Mouse (Mus musculus) CH12.LX (cell line): Measurements from ENCODE around the gene Thoc5. TPM values are rescaled to one million over a fixed set of nuclear protein-coding genes. Genes with fewer than 3 reads are reported as not detected.
A peak's percentile ranks its signal among the peaks of the same experiment; 100 is the strongest.

ENCODE experiments used
- DNase-seq: peaks from one replicate; pipeline ENCODE4 v3.0.0-alpha.2; 2013; ENCODE audit errors: extremely low read depth
- H3K27ac ChIP-seq: 2 replicates; pipeline ENCODE4 v1.5.1; 2012; ENCODE audit warnings: low read depth, mild to moderate bottlenecking, control low read depth, moderate library complexity; ENCODE audit not compliant: insufficient read depth
- H3K27me3 ChIP-seq: replicated peaks from 2 replicates; pipeline ENCODE3; 2012; ENCODE audit warnings: inconsistent platforms
- H3K36me3 ChIP-seq, 2 experiments: replicated peaks in 1 of 2; 2 replicates each; pipeline versions ENCODE3 to v1.6.1; 2012; ENCODE audit warnings: inconsistent platforms in 1 of 2, low read length in 1 of 2, mild to moderate bottlenecking in 1 of 2, mixed read lengths in 1 of 2, moderate library complexity in 1 of 2; ENCODE audit not compliant: control insufficient read depth in 1 of 2, insufficient read depth in 1 of 2
- H3K4me1 ChIP-seq, 2 experiments: 2 replicates each; pipeline ENCODE4 v1.6.1; 2012; ENCODE audit warnings: inconsistent platforms in 1 of 2, moderate library complexity in 1 of 2; ENCODE audit not compliant: insufficient read depth in 2 of 2, control insufficient read depth in 1 of 2
- H3K4me2 ChIP-seq: 2 replicates; pipeline ENCODE4 v1.6.1; 2012; ENCODE audit warnings: low read depth, mild to moderate bottlenecking, control low read depth; ENCODE audit not compliant: poor library complexity, insufficient read depth, severe bottlenecking
- H3K4me3 ChIP-seq, 3 experiments: fragments of 150-350 bp in 1 of 3; sonication (generic) in 1 of 3; replicated peaks in 1 of 3; 2 replicates each; pipeline versions ENCODE3 to v1.5.1; 2011 to 2012; ENCODE audit warnings: low read depth in 2 of 3, low read length in 2 of 3, mild to moderate bottlenecking in 2 of 3, moderate library complexity in 2 of 3, control low read depth in 1 of 3, improper control_type of control experiment in 1 of 3, inconsistent platforms in 1 of 3, mixed read lengths in 1 of 3; ENCODE audit not compliant: poor library complexity in 1 of 3
- H3K79me2 ChIP-seq: replicated peaks from 2 replicates; pipeline ENCODE4 v1.6.1; 2012; ENCODE audit warnings: mild to moderate bottlenecking, moderate library complexity; ENCODE audit not compliant: control insufficient read depth, poor library complexity, insufficient read depth, severe bottlenecking; ENCODE audit errors: extremely low read depth
- H3K9ac ChIP-seq: 2 replicates; pipeline ENCODE4 v1.6.1; 2012; ENCODE audit warnings: low read depth, mild to moderate bottlenecking, control low read depth, moderate library complexity; ENCODE audit not compliant: insufficient read depth
- H3K9me3 ChIP-seq: replicated peaks from 2 replicates; pipeline ENCODE3; 2012; ENCODE audit warnings: low read length, inconsistent platforms, mixed read lengths
- BHLHE40 ChIP-seq: IDR thresholded peaks from 2 replicates; pipeline ENCODE4 v1.6.1; 2011; ENCODE audit warnings: mild to moderate bottlenecking, low read depth, low read length, improper control_type of control experiment
- CHD2 ChIP-seq: IDR thresholded peaks from 2 replicates; pipeline ENCODE4 v1.6.1; 2011; ENCODE audit warnings: low read length, improper control_type of control experiment
- CTCF ChIP-seq, 2 experiments: IDR thresholded peaks in 1 of 2; conservative IDR thresholded peaks in 1 of 2; 2 replicates each; pipeline ENCODE4 v1.5.1; 2011 to 2012; ENCODE audit warnings: low read depth in 2 of 2, low read length in 2 of 2, improper control_type of control experiment in 1 of 2, inconsistent platforms in 1 of 2, mild to moderate bottlenecking in 1 of 2, moderate library complexity in 1 of 2
- E2F4 ChIP-seq: IDR thresholded peaks from 2 replicates; pipeline ENCODE4 v1.6.1; 2011; ENCODE audit warnings: low read depth, low read length, improper control_type of control experiment; ENCODE audit not compliant: insufficient replicate concordance
- ELF1 ChIP-seq: IDR thresholded peaks from 2 replicates; pipeline ENCODE4 v1.6.1; 2014; ENCODE audit warnings: low read depth, mild to moderate bottlenecking, inconsistent platforms, low read length, improper control_type of control experiment
- ETS1 ChIP-seq: conservative IDR thresholded peaks from 2 replicates; pipeline ENCODE4 v1.6.1; 2012; ENCODE audit warnings: low read depth, mild to moderate bottlenecking, inconsistent platforms, low read length, improper control_type of control experiment, moderate library complexity
- GABPA ChIP-seq: IDR thresholded peaks from 2 replicates; pipeline ENCODE4 v1.6.1; 2012; ENCODE audit warnings: low read depth, low read length, improper control_type of control experiment, inconsistent platforms; ENCODE audit not compliant: insufficient replicate concordance
- HCFC1 ChIP-seq: IDR thresholded peaks from 2 replicates; pipeline ENCODE4 v1.6.1; 2012; ENCODE audit warnings: low read depth, mild to moderate bottlenecking, inconsistent platforms, low read length, improper control_type of control experiment
- IRF4 ChIP-seq: IDR thresholded peaks from 2 replicates; pipeline ENCODE4 v1.6.1; 2014; ENCODE audit warnings: low read depth, mild to moderate bottlenecking, inconsistent platforms, low read length, improper control_type of control experiment
- JUND ChIP-seq: conservative IDR thresholded peaks from 2 replicates; pipeline ENCODE4 v1.6.1; 2011; ENCODE audit warnings: low read depth, low read length, improper control_type of control experiment
- KAT2A ChIP-seq: IDR thresholded peaks from 2 replicates; pipeline ENCODE4 v1.6.1; 2012; ENCODE audit warnings: low read length, improper control_type of control experiment, inconsistent platforms; ENCODE audit not compliant: insufficient replicate concordance
- MAFK ChIP-seq: IDR thresholded peaks from 2 replicates; pipeline ENCODE4 v1.6.1; 2011; ENCODE audit warnings: low read length, improper control_type of control experiment; ENCODE audit not compliant: insufficient replicate concordance
- MAX ChIP-seq: IDR thresholded peaks from 2 replicates; pipeline ENCODE4 v1.6.1; 2011; ENCODE audit warnings: low read length, improper control_type of control experiment
- MAZ ChIP-seq: IDR thresholded peaks from 2 replicates; pipeline ENCODE4 v1.6.1; 2012; ENCODE audit warnings: low read depth, mild to moderate bottlenecking, inconsistent platforms, low read length, improper control_type of control experiment, moderate library complexity
- MEF2A ChIP-seq: IDR thresholded peaks from 2 replicates; pipeline ENCODE4 v1.6.1; 2014; ENCODE audit warnings: low read depth, mild to moderate bottlenecking, inconsistent platforms, low read length, improper control_type of control experiment, borderline replicate concordance
- MXI1 ChIP-seq: IDR thresholded peaks from 2 replicates; pipeline ENCODE4 v1.6.1; 2011; ENCODE audit warnings: mild to moderate bottlenecking, low read depth, low read length, improper control_type of control experiment
- NELFE ChIP-seq: IDR thresholded peaks from 2 replicates; pipeline ENCODE4 v1.6.1; 2011; ENCODE audit warnings: low read depth, low read length, improper control_type of control experiment
- NRF1 ChIP-seq: IDR thresholded peaks from 2 replicates; pipeline ENCODE4 v1.6.1; 2014; ENCODE audit warnings: low read depth, mild to moderate bottlenecking, inconsistent platforms, low read length, improper control_type of control experiment, moderate library complexity
- PAX5 ChIP-seq: IDR thresholded peaks from 2 replicates; pipeline ENCODE4 v1.6.1; 2012; ENCODE audit warnings: low read length, inconsistent platforms, mixed read lengths
- POLR2A ChIP-seq: IDR thresholded peaks from 2 replicates; pipeline ENCODE4 v1.6.1; 2011; ENCODE audit warnings: low read depth, mild to moderate bottlenecking, improper control_type of control experiment, low read length
- POLR2AphosphoS2 ChIP-seq: IDR thresholded peaks from 2 replicates; pipeline ENCODE4 v1.6.1; 2011; ENCODE audit warnings: low read depth, low read length, improper control_type of control experiment
- RAD21 ChIP-seq: IDR thresholded peaks from 2 replicates; pipeline ENCODE4 v1.6.1; 2011; ENCODE audit warnings: low read depth, mild to moderate bottlenecking, low read length, improper control_type of control experiment, moderate library complexity
- SIN3A ChIP-seq: IDR thresholded peaks from 2 replicates; pipeline ENCODE4 v1.6.1; 2012; ENCODE audit warnings: low read length, improper control_type of control experiment, inconsistent platforms
- TCF12 ChIP-seq: IDR thresholded peaks from 2 replicates; pipeline ENCODE4 v1.6.1; 2014; ENCODE audit warnings: low read depth, mild to moderate bottlenecking, inconsistent platforms, low read length, improper control_type of control experiment
- UBTF ChIP-seq: IDR thresholded peaks from 2 replicates; pipeline ENCODE4 v1.6.1; 2012; ENCODE audit warnings: low read depth, mild to moderate bottlenecking, inconsistent platforms, low read length, improper control_type of control experiment, moderate library complexity
- USF1 ChIP-seq: IDR thresholded peaks from 2 replicates; pipeline ENCODE4 v1.6.1; 2014; ENCODE audit warnings: low read depth, mild to moderate bottlenecking, inconsistent platforms, low read length, improper control_type of control experiment
- ZKSCAN1 ChIP-seq: IDR thresholded peaks from 2 replicates; pipeline ENCODE4 v1.6.1; 2012; ENCODE audit warnings: low read depth, inconsistent platforms, low read length, improper control_type of control experiment, borderline replicate concordance
- ZMIZ1 ChIP-seq: IDR thresholded peaks from 2 replicates; pipeline ENCODE4 v1.6.1; 2012; ENCODE audit warnings: low read depth, mild to moderate bottlenecking, inconsistent platforms, low read length, improper control_type of control experiment
- ZNF384 ChIP-seq: IDR thresholded peaks from 2 replicates; pipeline ENCODE4 v1.6.1; 2012; ENCODE audit warnings: low read depth, low read length, improper control_type of control experiment, inconsistent platforms
- dilution Hi-C: fragments of 300-500 bp; cut with MboI; formaldehyde crosslinking; loops from 2 replicates; pipeline ENCODE4 v1.14.3; 2020; ENCODE audit warnings: low sequenced_read_pairs; ENCODE audit not compliant: extremely low pct_unique_long_range_greater_than_20kb, extremely low pct_ligation_motif_present
- in situ Hi-C: fragments of 300-500 bp; cut with MboI; formaldehyde crosslinking; loops from 3 replicates; pipeline ENCODE4 v1.14.3; 2019; ENCODE audit warnings: low sequenced_read_pairs, low pct_ligation_motif_present, low pct_unique_long_range_greater_than_20kb, mixed read lengths
- polyA plus RNA-seq: library from polyadenylated mRNA; unstranded; fragments of >175 nt; gene quantifications from 2 replicates; pipeline ENCODE4 v1.2.1, GENCODE M21; 2012; ENCODE audit warnings: low read depth; ENCODE audit not compliant: insufficient read length
- total RNA-seq, 2 experiments: library from RNA; depleted of rRNA; stranded (reverse); fragments of 300-350 nt in 1 of 2; fragments of >200 nt in 1 of 2; gene quantifications; 2 replicates each; pipeline ENCODE4 v1.2.3; 2012 to 2014

Gene Thoc5
- total and polyA plus RNA-seq, 3 experiments: 37.7 to 83.8 (median 62.7) TPM

GRCm38 (mm10) chr11:4848483-4849248 is 46.5 kb upstream of the Thoc5 start:
- TF ChIP-seq PAX5 (no peak), UBTF (0 out of 2 replicates have a peak, but pooled peaks have one; percentile 31), E2F4 (0 out of 2 replicates have a peak, but pooled peaks have one; percentile 24)
- Histone ChIP-seq H3K9ac (peak overlapping the region; percentile 95), H3K4me2 (peak overlapping the region; percentile 83), H3K27ac (no peak overlapping the region; the same call in 1 of the 2 replicates), H3K4me3 (peak overlapping the region; percentile 75 to 92 (median 86)), H3K27me3 (no peaks in the 10 kb centered on the region), H3K9me3 (peaks cover 9% of the 10 kb centered on the region), H3K36me3 (peaks cover 0 to 14% of the 10 kb centered on the region in 2 experiments), H3K4me1 (peaks cover 2 to 25% of the 10 kb centered on the region in 2 experiments; a peak in 2 of 4 replicates), H3K79me2 (peaks cover 26% of the 10 kb centered on the region)
- in situ Hi-C loops: loop anchor here (25.0 kb wide), 2 partner anchors 411 to 586 kb away; partner anchors contain the start of genes Hormad2 and Lif
- DNase-seq: no peak
- dilution Hi-C loops: no loop called here

- H3K4me2 ChIP-seq: peak within 1 kb of the TSS; percentile 83
- H3K79me2 ChIP-seq: peaks cover 26% of the 10 kb centered on the region
- dilution Hi-C loops (no loop called here), in situ Hi-C loops (loop anchor here (25.0 kb wide), 2 partner anchors 412 to 587 kb away; partner anchors contain the start of genes Hormad2 and Lif)
- H3K27me3 ChIP-seq: no peaks in the 10 kb centered on the region
- peaks cover 9% of the 10 kb centered on the region for H3K9me3 ChIP-seq
- H3K9ac ChIP-seq: peak within 1 kb of the TSS; percentile 95
- no peak within 1 kb of the TSS; the same call in 1 of the 2 replicates for H3K27ac ChIP-seq
- H3K36me3 ChIP-seq: peaks cover 0 to 14% of the 10 kb centered on the region in 2 experiments
- H3K4me1 ChIP-seq: peaks cover 2 to 25% of the 10 kb centered on the region in 2 experiments; a peak in 2 of 4 replicates
- DNase-seq: peak; percentile 100
- peak within 1 kb of the TSS; percentile 75 to 92 (median 86) for H3K4me3 ChIP-seq
- no peak for TF ChIP-seq CTCF (conservative IDR thresholded peaks at IDR 0.05 in 1 of 2, IDR thresholded peaks at IDR 0.05 in 1 of 2; ENCODE audit: low read depth in 2 of 2, low read length in 2 of 2)
- TF ChIP-seq ELF1: peak; percentile 97
- TF ChIP-seq MEF2A: peak; percentile 81
- peak; percentile 79 for TF ChIP-seq POLR2A
- TF ChIP-seq ETS1: 0 out of 2 replicates have a peak, but pooled peaks have one; percentile 17
- TF ChIP-seq CHD2: peak; percentile 98
- peak; percentile 96 for TF ChIP-seq MAZ
- no peak for TF ChIP-seq UBTF
- peak; percentile 85 for TF ChIP-seq MAX
- TF ChIP-seq ZMIZ1: peak; percentile 86
- TF ChIP-seq TCF12: peak; percentile 64
- TF ChIP-seq ZKSCAN1: no peak
- TF ChIP-seq SIN3A: peak; percentile 95
- TF ChIP-seq NRF1: peak; percentile 79
- peak; percentile 82 for TF ChIP-seq ZNF384
- TF ChIP-seq BHLHE40: peak; percentile 72
- peak; percentile 94 for TF ChIP-seq KAT2A
- TF ChIP-seq JUND: no peak
- no peak for TF ChIP-seq RAD21
- 0 out of 2 replicates have a peak, but pooled peaks have one; percentile 46 for TF ChIP-seq E2F4
- peak; percentile 85 for TF ChIP-seq NELFE
- TF ChIP-seq HCFC1: peak; percentile 89
- no peak; the same call in 1 of the 2 replicates for TF ChIP-seq USF1
- TF ChIP-seq MXI1: peak; percentile 95
- peak; percentile 75 for TF ChIP-seq POLR2AphosphoS2
- peak; percentile 30; the same call in 1 of the 2 replicates for TF ChIP-seq GABPA
- peak; percentile 94 for TF ChIP-seq MAFK
- TF ChIP-seq IRF4: peak; percentile 77
These were observed 45.7 kb upstream of the Thoc5 start, which contains the start of gene Nf2 for GRCm38 (mm10) chr11:4849258-4849943. Nf2 (minus strand) TSS chr11:4849536.
